21 mouse cellular contexts compared by ENCODE assay signal in the genomic region with DNA sequence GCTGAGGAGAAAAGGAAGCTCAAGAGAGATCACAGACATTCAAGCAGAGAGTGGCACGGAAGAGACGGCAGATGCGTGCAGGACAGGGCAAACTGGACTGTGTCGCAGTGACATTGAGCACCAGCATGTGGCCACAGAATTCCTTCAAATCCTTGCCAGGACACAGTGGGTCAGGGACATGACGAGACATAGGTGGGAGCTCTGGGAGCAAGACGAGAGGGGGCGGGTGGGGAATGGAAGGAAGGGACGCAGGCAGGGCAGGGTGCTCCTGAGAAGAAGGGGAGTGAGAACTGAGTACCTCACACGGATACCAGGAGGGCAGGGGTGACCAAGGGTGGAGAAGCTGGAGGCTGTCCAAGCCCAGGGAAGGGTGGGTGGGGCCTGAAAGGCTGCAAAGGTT.
"Had no signal": no experiment of that assay in that cellular context is flagged by ENCODE, and none has a peak within 500 bp of the region (broad histone marks: within the 10 kb centered on the region; RNA-seq: fewer than 3 reads in every experiment).

No protein-coding gene starts in this region.

- H3K9ac ChIP-seq: forebrain, postnatal 0 days; heart, embryonic 13.5 days; heart, embryonic 15.5 days; hindbrain, embryonic 12.5 days; hindbrain, embryonic 14.5 days; kidney, embryonic 15.5 days; limb, embryonic 12.5 days had no signal

- H3K9me3 ChIP-seq: heart, embryonic 13.5 days; heart, embryonic 15.5 days; hindbrain, embryonic 12.5 days; kidney, embryonic 15.5 days; limb, embryonic 12.5 days had no signal

- H3K4me3 ChIP-seq: heart, embryonic 13.5 days; heart, embryonic 15.5 days; hindbrain, embryonic 12.5 days; kidney, embryonic 15.5 days; limb, embryonic 12.5 days had no signal

- H3K27me3 ChIP-seq: hindbrain, embryonic 12.5 days; kidney, embryonic 15.5 days had no signal

- ATAC-seq: forebrain, postnatal 0 days; hindbrain, postnatal 0 days had no signal

- H3K4me1 ChIP-seq: heart, embryonic 15.5 days; kidney, embryonic 15.5 days had no signal

- H3K4me2 ChIP-seq: heart, embryonic 11.5 days; heart, embryonic 13.5 days; heart, embryonic 15.5 days; hindbrain, embryonic 12.5 days; hindbrain, embryonic 14.5 days; kidney, embryonic 15.5 days; limb, embryonic 12.5 days had no signal

- H3K36me3 ChIP-seq: heart, embryonic 13.5 days; heart, embryonic 15.5 days; hindbrain, embryonic 12.5 days; kidney, embryonic 15.5 days; limb, embryonic 12.5 days had no signal

- DNase-seq: forebrain, postnatal 0 days; gastrocnemius, postnatal 14 days; gastrocnemius, postnatal 36 days; kidney, adult 11 months; kidney, adult 2 months; kidney, adult 9 months; kidney, postnatal 14 days; kidney, postnatal 36 days; layer of hippocampus, adult 9-11 months; layer of hippocampus, postnatal 36 days; left cerebral cortex, postnatal 4 days; liver had no signal

- H3K27ac ChIP-seq: heart, embryonic 13.5 days; heart, embryonic 15.5 days; hindbrain, embryonic 12.5 days; hindbrain, embryonic 14.5 days; hindbrain, postnatal 0 days; kidney, embryonic 15.5 days; kidney, postnatal 0 days; limb, embryonic 12.5 days had no signal
